Mouse (Mus musculus) retina, adult 2 months (tissue): ENCODE data around the gene Extl1.
"Not testable (repeated sequence)": the region's sequence is repeated elsewhere in the genome, so short reads cannot be mapped to it uniquely, and the experiment has no call there.

ENCODE experiments used
- DNase-seq: peaks from one replicate; pipeline ENCODE4 v3.0.0-alpha.2; 2012; ENCODE audit warnings: low read depth, low spot score

Extl1 gene

DNA sequence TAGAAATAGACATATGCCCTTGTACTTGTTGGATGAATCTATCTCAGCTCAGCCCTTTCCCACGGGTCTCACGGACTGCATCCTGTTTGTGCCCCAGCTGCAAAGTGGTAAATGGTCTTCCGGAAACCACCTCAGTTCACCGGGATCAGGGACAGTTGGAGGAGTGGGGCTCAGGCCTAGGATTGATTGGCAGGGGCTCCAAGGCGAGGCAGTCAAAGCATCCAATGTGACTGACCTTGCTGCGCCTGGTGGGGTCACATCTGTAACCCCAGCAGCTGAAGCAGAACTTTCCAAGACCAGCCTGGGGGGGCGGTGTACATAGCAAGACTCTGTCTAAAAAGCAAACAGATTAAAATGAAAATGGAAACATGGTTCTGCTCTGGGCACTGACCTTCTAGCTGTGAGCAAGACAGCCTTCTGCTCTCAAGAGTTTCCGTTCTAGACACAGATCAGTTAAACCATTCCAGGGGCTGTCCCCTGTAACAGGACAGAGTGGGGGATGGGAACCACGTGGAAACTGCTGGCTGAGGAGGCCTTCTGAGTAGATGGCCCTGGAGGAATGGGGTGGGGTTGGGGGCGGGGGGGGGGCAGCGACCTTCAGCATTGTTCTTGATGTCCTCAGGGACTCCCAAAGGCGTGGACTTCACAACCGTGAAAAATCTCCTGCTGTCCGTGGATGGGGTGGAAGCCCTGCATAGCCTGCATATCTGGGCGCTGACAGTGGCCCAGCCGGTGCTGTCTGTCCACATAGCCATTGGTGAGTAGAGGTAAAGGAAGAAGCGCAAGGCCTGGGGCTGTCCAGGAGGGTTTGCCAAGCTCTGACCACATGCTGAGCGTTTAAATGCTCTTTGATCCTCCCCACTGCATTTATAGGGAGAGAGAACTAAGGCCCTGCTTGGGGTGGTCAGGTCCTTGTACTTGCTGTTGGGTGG, 32.1 kb downstream of the Extl1 start:
- DNase-seq = no peak

GRCm38 (mm10) chr4:134350641-134351040, 33.0 kb downstream of the Extl1 start:
- DNase-seq = no peak

DNA sequence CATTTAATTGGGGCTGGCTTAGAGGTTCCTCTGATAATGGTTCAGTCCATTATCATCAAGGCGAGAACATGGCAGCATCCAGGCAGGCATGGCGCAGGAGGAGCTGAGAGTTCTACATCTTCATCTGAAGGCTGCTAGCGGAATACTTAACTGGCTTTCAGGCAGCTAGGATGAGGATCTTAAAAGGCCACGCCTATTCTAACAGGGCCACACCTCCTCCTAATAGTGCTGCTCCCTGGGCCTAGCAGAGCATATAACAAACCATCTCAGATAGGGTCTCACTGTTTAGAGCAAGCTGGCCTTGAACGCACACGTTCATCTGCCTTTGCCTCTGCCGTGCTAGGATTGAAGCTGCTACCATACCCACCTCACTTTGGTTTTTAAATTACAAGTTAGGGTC, 33.8 kb downstream of the Extl1 start:
- DNase-seq = no peak

DNA sequence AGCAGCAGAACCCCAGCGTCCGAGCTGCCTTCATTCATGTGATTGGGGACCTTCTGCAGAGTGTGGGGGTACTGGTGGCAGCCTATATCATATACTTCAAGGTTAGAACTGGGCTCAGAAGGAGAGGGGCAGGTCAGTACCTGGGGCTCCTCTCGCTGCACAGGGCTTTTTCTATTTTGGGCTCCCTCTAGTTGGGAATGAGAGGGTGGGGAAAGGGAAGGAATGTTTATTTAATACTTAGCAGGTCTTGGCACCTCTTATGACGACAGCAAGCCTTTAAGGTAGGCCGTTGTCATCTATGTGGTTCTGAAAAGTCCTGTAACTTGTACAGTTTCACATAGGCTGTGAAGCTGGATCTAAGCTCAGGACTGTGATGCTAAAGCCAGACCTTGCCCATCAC, 35.1 kb downstream of the Extl1 start:
- DNase-seq = no peak

DNA sequence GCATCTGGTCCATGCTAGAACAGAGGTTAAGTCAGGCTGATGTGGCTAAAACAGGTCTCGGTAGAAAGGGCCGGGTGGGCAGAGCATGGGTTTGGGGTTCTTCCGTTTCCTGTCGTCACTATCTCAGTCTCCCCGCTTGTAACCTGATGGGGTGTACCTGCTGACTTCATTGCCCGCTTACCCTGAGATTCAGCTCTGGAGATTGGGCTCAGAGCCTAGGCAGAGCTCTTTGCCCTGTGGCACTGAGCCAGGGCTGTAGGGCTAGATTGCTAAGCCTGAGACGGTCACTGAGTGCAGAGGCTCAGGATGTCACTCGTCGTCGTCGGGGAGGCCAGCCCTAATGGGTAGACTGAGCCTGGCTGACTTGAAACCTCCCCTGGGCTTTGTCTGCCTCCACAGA, 35.6 kb downstream of the Extl1 start:
- no peak for DNase-seq

DNA sequence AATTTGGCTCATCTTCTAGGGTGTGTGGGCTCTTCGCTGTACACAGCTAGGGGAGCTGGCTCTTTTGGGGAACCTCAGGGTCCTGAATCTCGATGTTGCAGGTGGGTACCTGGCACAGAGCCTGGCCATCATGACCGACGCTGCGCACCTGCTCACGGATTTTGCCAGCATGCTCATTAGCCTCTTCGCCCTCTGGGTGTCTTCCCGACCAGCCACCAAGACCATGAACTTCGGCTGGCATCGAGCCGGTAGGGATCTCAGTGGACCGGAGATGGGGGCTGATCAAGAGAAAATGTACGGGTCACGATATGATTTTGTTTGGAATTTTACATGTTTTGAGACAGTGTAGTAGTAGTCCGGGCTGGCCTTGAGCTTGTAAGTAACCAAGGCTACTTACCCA, 37.8 kb downstream of the Extl1 start:
- DNase-seq = no peak

GRCm38 (mm10) chr4:134344620-134345019, 39.0 kb downstream of the Extl1 start:
- DNase-seq = no peak

DNA sequence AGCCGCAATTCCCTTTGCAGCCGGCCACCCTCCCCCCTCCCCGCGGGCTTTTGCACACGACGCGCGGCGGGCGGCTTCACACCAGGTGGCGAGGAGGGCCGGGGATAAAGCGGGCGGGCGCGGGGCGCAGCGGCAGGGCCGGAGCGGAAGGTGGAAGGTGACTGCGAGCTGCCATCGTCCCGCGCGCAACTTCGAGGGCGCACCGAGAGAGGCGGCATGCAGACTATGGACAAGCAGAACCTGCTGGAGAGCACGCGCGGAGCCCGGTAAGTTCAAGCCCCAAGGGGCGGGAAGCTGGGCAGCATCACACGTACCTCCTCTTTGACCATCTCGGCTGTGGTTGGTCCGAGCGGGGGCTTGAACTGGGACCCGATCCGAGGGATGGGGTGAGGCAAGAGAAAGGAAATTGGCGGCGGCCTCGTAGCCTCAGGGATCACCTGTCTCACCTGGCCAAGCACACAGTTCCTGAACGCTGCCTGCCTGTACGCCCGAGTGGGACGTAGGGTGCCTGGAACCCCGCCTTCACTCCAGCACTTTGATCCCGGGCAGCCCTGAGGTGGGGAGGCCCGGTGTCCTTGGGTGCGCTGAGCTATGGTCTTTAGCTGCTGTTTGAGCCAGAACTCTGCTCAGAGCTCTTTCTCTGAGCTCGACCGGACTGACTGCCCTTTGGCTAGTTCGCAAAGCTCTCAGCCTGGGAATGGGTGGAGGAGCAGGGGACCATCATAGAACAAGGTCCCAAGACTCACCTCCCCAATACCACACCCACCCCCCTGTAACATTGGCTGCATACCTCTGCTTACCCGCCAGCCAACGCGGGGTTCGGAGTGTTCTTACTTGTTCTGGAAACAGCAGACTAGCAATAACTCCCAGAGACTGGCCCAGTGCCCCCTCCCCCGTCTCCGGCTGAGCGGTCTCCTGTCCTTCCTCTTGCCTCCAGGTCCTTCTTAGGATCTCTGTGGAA, 40.3 kb downstream of the Extl1 start, which contains the start of gene Slc30a2:
Gene Slc30a2 (plus strand): TSS at position 111 of the 961 bp plus-strand sequence.
- DNase-seq = no peak

DNA sequence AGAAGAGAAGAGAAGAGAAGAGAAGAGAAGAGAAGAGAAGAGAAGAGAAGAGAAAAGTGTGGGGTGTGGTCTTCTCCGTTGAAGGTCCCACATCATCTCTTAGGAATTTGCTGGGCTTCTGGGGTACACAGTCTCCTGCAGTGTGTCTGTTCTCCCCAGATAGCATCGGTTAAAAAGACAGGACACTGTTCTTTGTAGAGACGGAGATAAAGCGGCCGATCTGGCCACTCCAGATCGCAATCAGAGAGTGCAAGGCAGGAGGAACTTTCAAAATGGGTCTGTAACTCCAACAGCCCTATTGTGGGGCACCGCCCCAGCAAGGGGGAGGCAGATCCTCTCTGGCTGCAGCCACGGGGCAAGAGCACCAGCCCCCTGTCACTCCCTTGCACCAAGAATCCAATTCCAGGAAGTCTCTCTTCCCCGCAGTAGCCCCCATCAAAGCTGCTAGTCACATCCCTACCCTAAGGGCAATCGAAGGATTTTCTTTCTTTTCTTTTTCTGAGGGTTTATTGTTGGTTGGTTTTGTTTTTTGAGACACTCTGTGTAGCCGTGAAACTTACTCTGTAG, 41.4 kb downstream of the Extl1 start:
- DNase-seq = no peak

DNA sequence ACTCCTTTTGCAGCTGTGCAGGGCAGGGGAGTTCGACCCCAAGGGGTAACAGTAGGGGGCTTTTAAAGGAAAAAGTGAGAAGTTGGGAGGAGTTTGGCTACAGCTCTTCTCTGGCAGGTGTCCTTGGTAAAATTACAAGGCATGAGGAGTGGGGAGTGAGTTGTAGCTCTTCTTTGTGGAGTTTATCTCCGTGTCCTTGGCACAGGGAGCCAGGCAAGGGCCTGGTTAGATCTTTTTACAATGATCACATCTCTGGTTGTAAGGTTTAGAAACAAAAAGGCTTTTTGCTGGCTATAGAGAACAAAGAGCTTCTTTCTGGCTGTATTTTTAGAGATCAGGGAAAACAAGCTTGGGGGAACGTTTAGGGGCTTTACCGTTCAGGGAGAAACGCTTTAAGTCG, 42.4 kb downstream of the Extl1 start:
- DNase-seq = not testable (repeated sequence)

- no peak for DNase-seq
These were observed 53.4 kb downstream of the Extl1 start for GRCm38 (mm10) chr4:134330281-134330680.

DNA sequence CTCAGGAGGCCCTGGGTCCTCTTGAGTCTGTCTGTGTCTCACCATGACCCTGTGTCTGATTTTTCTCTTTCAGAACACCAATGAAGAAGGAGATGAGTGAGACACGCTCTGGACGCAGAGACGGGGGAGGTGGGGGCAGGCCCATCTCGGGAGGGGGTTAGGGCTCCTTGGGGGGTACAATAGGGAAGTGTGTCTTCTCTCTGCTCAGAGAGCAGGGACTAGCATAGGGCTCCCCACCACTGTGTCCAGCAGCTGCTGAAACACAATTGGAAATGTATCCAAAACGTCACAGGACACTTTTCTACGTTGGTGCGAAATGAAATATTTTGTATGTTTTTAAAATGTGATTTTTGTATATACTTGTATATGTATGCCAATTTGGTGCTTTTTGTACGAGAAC, 54.8 kb downstream of the Extl1 start:
- no peak for DNase-seq

DNA sequence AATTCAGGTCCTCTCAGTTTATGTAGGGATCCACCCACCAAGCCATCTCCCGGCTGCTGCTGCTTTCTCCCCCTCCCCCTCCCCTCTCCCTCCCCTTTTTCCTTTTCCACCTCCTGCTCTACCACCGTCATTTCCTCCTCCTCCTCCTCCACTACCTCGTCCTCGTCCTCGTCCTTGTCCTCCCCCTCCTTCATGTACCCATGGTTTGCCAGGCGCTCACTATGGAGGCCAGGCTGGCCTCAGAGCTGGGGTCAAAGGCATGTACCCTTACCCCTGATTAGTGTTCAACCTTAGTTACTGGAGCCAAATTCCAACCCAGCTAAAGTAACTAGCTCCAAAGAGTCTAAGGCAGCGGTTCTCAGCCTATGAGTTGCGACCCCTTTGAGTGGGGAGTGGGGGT, 55.5 kb downstream of the Extl1 start:
- no peak for DNase-seq

DNA sequence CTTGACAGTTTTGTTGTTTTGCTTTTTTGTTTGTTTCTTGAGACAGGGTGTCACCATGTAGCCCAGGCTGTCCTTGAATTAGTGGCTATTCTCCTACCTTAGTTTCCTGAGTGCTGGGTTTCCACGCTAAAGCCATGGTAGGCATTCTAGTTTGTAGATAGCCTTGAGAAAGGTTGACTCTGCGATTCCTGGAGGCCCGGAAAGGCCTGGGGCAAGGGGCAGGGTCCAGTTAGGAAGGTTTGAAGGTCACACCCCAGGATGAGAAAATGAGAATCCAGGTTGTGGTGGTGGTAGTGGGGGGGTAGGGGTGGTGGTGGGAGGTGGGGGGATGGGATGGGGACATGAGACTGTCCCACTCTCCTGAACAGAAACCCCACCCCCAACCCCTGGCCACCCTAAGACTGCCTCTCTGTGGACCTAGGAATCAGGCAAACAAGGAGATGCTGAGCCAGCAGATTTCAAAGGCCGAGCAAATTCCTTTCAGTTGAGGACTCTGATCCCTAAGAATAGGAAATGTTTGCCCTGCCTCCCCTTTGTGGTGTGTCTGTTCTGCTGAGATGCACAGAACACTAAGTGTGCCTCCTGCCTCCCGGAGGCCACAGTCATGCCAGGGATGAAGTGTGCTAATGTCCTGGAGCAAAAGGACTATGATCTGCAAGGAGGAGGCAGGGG, 56.7 kb downstream of the Extl1 start:
- DNase-seq = no peak

- no peak for DNase-seq
These were observed 59.0 kb downstream of the Extl1 start for GRCm38 (mm10) chr4:134324655-134325054.

- no peak for DNase-seq
These were observed 62.1 kb downstream of the Extl1 start for GRCm38 (mm10) chr4:134321524-134321923.

- DNase-seq = no peak
These were observed 64.0 kb downstream of the Extl1 start for GRCm38 (mm10) chr4:134319674-134320073.

GRCm38 (mm10) chr4:134319074-134319473, 64.6 kb downstream of the Extl1 start:
- DNase-seq = no peak

DNA sequence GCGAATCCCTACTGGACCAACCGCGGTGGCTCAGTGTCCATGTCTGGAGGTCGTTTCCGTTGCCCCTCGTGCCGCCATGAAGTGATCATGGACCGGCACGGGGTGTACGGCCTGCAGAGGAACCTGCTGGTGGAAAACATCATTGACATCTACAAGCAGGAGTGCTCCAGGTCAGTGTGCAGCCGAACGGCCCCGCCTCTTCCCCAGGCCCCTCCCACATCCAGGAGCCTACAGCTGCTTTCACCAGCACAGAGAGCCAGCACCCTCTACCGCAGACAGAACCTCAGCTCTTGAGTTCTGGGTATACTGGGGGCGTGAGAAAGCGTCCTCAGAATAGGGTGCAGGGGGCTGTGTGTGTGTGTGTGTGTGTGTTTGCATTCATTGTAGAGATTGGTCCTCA, 67.3 kb downstream of the Extl1 start:
- DNase-seq = no peak

GRCm38 (mm10) chr4:134315470-134315869, 68.2 kb downstream of the Extl1 start:
- no peak for DNase-seq

GRCm38 (mm10) chr4:134314876-134315275, 68.8 kb downstream of the Extl1 start, which contains the start of gene Trim63:
Gene Trim63, plus strand, starts transcription at chr4:134315120.
- DNase-seq = no peak
